Mouse (Mus musculus) layer of hippocampus, adult 18-20 months (tissue): ENCODE results near the gene Pnlip. TPM values are rescaled to one million over a fixed set of nuclear protein-coding genes. Genes with fewer than 3 reads are reported as not detected.

Experiments
- DNase-seq, 2 experiments: peaks; one replicate each; pipeline ENCODE4 v3.0.0; 2022; ENCODE audit warnings: low spot score in 2 of 2
- total RNA-seq, 2 experiments: library from RNA; stranded (reverse); gene quantifications; 2 replicates each; pipeline ENCODE4 v1.2.3; 2021

The Pnlip gene
- total RNA-seq, 2 experiments from 2014 or later: 1.4 to 1.9 TPM

- DNase-seq: no peak
Measured at GRCm38 (mm10) chr19:58720439-58720838, 68.1 kb downstream of the Pnlip start.

GRCm38 (mm10) chr19:58726551-58726950 lies 74.3 kb downstream of the Pnlip start:
- no peak for DNase-seq

GRCm38 (mm10) chr19:58727756-58728155 lies 75.5 kb downstream of the Pnlip start:
- no peak for DNase-seq

DNA sequence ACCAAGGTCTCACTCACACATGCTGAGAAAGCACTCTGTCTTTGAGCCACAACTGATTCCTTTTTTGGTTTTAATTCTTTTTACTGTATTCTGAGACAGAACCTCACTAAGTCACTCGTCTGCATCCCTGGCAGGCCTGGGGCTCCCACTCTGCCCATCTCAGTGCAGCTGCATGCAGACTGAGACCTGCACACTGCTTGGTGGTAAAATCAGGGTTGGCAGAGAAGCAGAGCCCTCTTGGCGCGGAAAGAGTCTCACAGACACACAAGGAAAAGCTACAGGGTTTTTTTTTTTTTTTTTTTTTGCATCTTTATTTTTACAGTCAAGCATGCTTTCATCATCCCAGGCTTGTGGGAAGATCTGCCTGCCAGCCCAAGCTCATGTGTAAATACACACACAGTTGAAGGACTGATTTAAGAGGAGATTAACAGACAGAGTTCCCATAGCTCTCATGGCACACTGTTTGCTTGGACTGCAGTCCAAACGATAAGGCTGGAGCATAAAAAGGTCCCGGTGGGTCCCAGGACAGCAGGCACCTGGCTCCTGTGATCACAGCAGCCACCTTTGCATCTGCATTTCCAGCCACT lies 76.2 kb downstream of the Pnlip start, which contains the start of gene Pnliprp1:
Gene Pnliprp1 (plus strand): TSS at position 443 of the 587 bp plus-strand sequence.
- no peak for DNase-seq

Other genes starting within 250 kb of the Pnlip start
- 10 to 100 TPM; 59.7 to 68.9 TPM for gene Gfra1, start 196.6 kb upstream of the Pnlip start, total RNA-seq
- gene Ccdc172, start 140.5 kb upstream of the Pnlip start, total RNA-seq: not detected
- not detected for gene Pnliprp1, start 76.4 kb downstream of the Pnlip start, total RNA-seq
- gene Pnliprp2, start 107.2 kb downstream of the Pnlip start, total RNA-seq: under 1 TPM; 0.20 to 0.27 TPM
- under 1 TPM in 1 of 2 experiments, not detected in 1; 0.67 TPM for gene 1700019N19Rik, start 142.0 kb downstream of the Pnlip start, total RNA-seq